Mouse (Mus musculus): ENCODE results near the gene Cryba1. TPM values are rescaled to one million over a fixed set of nuclear protein-coding genes. Genes with fewer than 3 reads are reported as not detected.

The Cryba1 gene
- polyA plus RNA-seq (2014; fragmentation: Nextera tagmentation; extraction: Ambion mirVana) = not detected in 2 replicates

- H3K9ac ChIP-seq (replicated peaks; ENCODE audit: low read depth, low read length) = no peak within 1 kb of the TSS
- H3K36me3 ChIP-seq (ENCODE audit: control insufficient read depth, insufficient read depth, low read length) = no peaks in the 10 kb centered on the region
- H3K27ac ChIP-seq (ENCODE audit: low read length) = no peak within 1 kb of the TSS
- H3K4me2 ChIP-seq (replicated peaks; ENCODE audit: low read depth, low read length) = no peak within 1 kb of the TSS
- H3K27me3 ChIP-seq (ENCODE audit: control insufficient read depth, insufficient read depth, low read length) = no peaks in the 10 kb centered on the region
- no peak for ATAC-seq (ENCODE audit: insufficient number of reproducible peaks, insufficient read depth, low FRiP score, low read depth)
- no peaks in the 10 kb centered on the region for H3K9me3 ChIP-seq (ENCODE audit: control insufficient read depth, low read depth, low read length)
- H3K4me3 ChIP-seq (ENCODE audit: low read depth, low read length) = no peak within 1 kb of the TSS
- H3K4me1 ChIP-seq (ENCODE audit: control insufficient read depth, insufficient read depth, low read length) = no peaks in the 10 kb centered on the region
- 65% methylated on average over 7 of the region's 7 CpGs for WGBS
Observed at GRCm38 (mm10) chr11:77725183-77725582, at the start of gene Cryba1. Cryba1 (minus strand) TSS chr11:77725283.

- H3K4me2 ChIP-seq (replicated peaks; ENCODE audit: low read depth, low read length) = no peak overlapping the region
Observed at GRCm38 (mm10) chr11:77771879-77772713, 47.0 kb upstream of the Cryba1 start.

GRCm38 (mm10) chr11:77770346-77770745 is 45.3 kb upstream of the Cryba1 start:
- ATAC-seq (ENCODE audit: insufficient number of reproducible peaks, insufficient read depth, low FRiP score, low read depth) = no peak
- no peak overlapping the region for H3K9ac ChIP-seq (replicated peaks; ENCODE audit: low read depth, low read length)
- no peak overlapping the region for H3K4me2 ChIP-seq (replicated peaks; ENCODE audit: low read depth, low read length)
- no peaks in the 10 kb centered on the region for H3K27me3 ChIP-seq (ENCODE audit: control insufficient read depth, insufficient read depth, low read length)
- no peak overlapping the region for H3K27ac ChIP-seq (ENCODE audit: low read length)
- H3K9me3 ChIP-seq (ENCODE audit: control insufficient read depth, low read depth, low read length) = no peaks in the 10 kb centered on the region
- H3K4me1 ChIP-seq (ENCODE audit: control insufficient read depth, insufficient read depth, low read length) = peaks cover 13% of the 10 kb centered on the region
- no peak overlapping the region for H3K4me3 ChIP-seq (ENCODE audit: low read depth, low read length)
- no peaks in the 10 kb centered on the region for H3K36me3 ChIP-seq (ENCODE audit: control insufficient read depth, insufficient read depth, low read length)
- WGBS = 71% methylated on average over 8 of the region's 8 CpGs

More at GRCm38 (mm10) chr11:77771879-77772713, 47.0 kb upstream of the Cryba1 start:
- 53% methylated on average over 8 of the region's 8 CpGs for WGBS
- H3K27me3 ChIP-seq (ENCODE audit: control insufficient read depth, insufficient read depth, low read length) = no peaks in the 10 kb centered on the region
- H3K27ac ChIP-seq (ENCODE audit: low read length) = peak overlapping the region; percentile 70; the same call in 1 of the 2 replicates
- no peak overlapping the region for H3K4me3 ChIP-seq (ENCODE audit: low read depth, low read length)
- H3K36me3 ChIP-seq (ENCODE audit: control insufficient read depth, insufficient read depth, low read length) = no peaks in the 10 kb centered on the region
- 0 out of 2 replicates have a peak, but pooled peaks cover 4% of the 10 kb centered on the region for H3K4me1 ChIP-seq (ENCODE audit: control insufficient read depth, insufficient read depth, low read length)
- peak; percentile 85 for ATAC-seq (ENCODE audit: insufficient number of reproducible peaks, insufficient read depth, low FRiP score, low read depth)
- no peak overlapping the region for H3K9ac ChIP-seq (replicated peaks; ENCODE audit: low read depth, low read length)
- H3K9me3 ChIP-seq (ENCODE audit: control insufficient read depth, low read depth, low read length) = no peaks in the 10 kb centered on the region

GRCm38 (mm10) chr11:77769496-77769895 is 44.4 kb upstream of the Cryba1 start:
- H3K27me3 ChIP-seq (ENCODE audit: control insufficient read depth, insufficient read depth, low read length) = no peaks in the 10 kb centered on the region
- WGBS = 84% methylated on average over 4 of the region's 4 CpGs

GRCm38 (mm10) chr11:77766351-77767001 is 41.4 kb upstream of the Cryba1 start:
- Histone ChIP-seq H3K4me2 (replicated peaks; ENCODE audit: low read depth, low read length) (peak overlapping the region; percentile 73), H3K9ac (replicated peaks; ENCODE audit: low read depth, low read length) (peak overlapping the region; percentile 26), H3K36me3 (ENCODE audit: control insufficient read depth, insufficient read depth, low read length) (no peaks in the 10 kb centered on the region), H3K4me3 (ENCODE audit: low read depth, low read length) (peak overlapping the region; percentile 29), H3K9me3 (ENCODE audit: control insufficient read depth, low read depth, low read length) (no peaks in the 10 kb centered on the region), H3K27me3 (ENCODE audit: control insufficient read depth, insufficient read depth, low read length) (no peaks in the 10 kb centered on the region), H3K27ac (ENCODE audit: low read length) (peak overlapping the region; percentile 2; the same call in 1 of the 2 replicates), H3K4me1 (ENCODE audit: control insufficient read depth, insufficient read depth, low read length) (peaks cover 30% of the 10 kb centered on the region)
- WGBS = 4% methylated on average over 35 of the region's 35 CpGs
- ATAC-seq (ENCODE audit: insufficient number of reproducible peaks, insufficient read depth, low FRiP score, low read depth) = peak; percentile 61; the same call in 1 of the 2 replicates

More at GRCm38 (mm10) chr11:77769496-77769895, 44.4 kb upstream of the Cryba1 start:
- no peak overlapping the region for H3K4me2 ChIP-seq (replicated peaks; ENCODE audit: low read depth, low read length)
- no peak for ATAC-seq (ENCODE audit: insufficient number of reproducible peaks, insufficient read depth, low FRiP score, low read depth)
- no peak overlapping the region for H3K4me3 ChIP-seq (ENCODE audit: low read depth, low read length)
- H3K27ac ChIP-seq (ENCODE audit: low read length) = no peak overlapping the region
- peaks cover 20% of the 10 kb centered on the region for H3K4me1 ChIP-seq (ENCODE audit: control insufficient read depth, insufficient read depth, low read length)
- H3K9ac ChIP-seq (replicated peaks; ENCODE audit: low read depth, low read length) = no peak overlapping the region
- no peaks in the 10 kb centered on the region for H3K9me3 ChIP-seq (ENCODE audit: control insufficient read depth, low read depth, low read length)
- no peaks in the 10 kb centered on the region for H3K36me3 ChIP-seq (ENCODE audit: control insufficient read depth, insufficient read depth, low read length)

GRCm38 (mm10) chr11:77765459-77765777 is 40.3 kb upstream of the Cryba1 start:
- Histone ChIP-seq H3K9ac (replicated peaks; ENCODE audit: low read depth, low read length) (no peak overlapping the region), H3K27ac (ENCODE audit: low read length) (0 out of 2 replicates have a peak overlapping the region, but pooled peaks have one; percentile 11), H3K4me2 (replicated peaks; ENCODE audit: low read depth, low read length) (peak overlapping the region; percentile 73; the same call in 1 of the 2 replicates), H3K27me3 (ENCODE audit: control insufficient read depth, insufficient read depth, low read length) (no peaks in the 10 kb centered on the region), H3K4me3 (ENCODE audit: low read depth, low read length) (no peak overlapping the region), H3K4me1 (ENCODE audit: control insufficient read depth, insufficient read depth, low read length) (peaks cover 30% of the 10 kb centered on the region), H3K9me3 (ENCODE audit: control insufficient read depth, low read depth, low read length) (no peaks in the 10 kb centered on the region), H3K36me3 (ENCODE audit: control insufficient read depth, insufficient read depth, low read length) (no peaks in the 10 kb centered on the region)
- no peak for ATAC-seq (ENCODE audit: insufficient number of reproducible peaks, insufficient read depth, low FRiP score, low read depth)
- WGBS = 50% methylated on average over 4 of the region's 4 CpGs

- Histone ChIP-seq H3K27me3 (ENCODE audit: control insufficient read depth, insufficient read depth, low read length) (no peaks in the 10 kb centered on the region), H3K4me1 (ENCODE audit: control insufficient read depth, insufficient read depth, low read length) (peaks cover 30% of the 10 kb centered on the region), H3K4me3 (ENCODE audit: low read depth, low read length) (peak overlapping the region; percentile 90; the same call in 1 of the 2 replicates), H3K9ac (replicated peaks; ENCODE audit: low read depth, low read length) (no peak overlapping the region), H3K9me3 (ENCODE audit: control insufficient read depth, low read depth, low read length) (no peaks in the 10 kb centered on the region), H3K4me2 (replicated peaks; ENCODE audit: low read depth, low read length) (peak overlapping the region; percentile 73), H3K27ac (ENCODE audit: low read length) (peak overlapping the region; percentile 83; the same call in 1 of the 2 replicates), H3K36me3 (ENCODE audit: control insufficient read depth, insufficient read depth, low read length) (no peaks in the 10 kb centered on the region)
- 56% methylated on average over 9 of the region's 9 CpGs for WGBS
- ATAC-seq (ENCODE audit: insufficient number of reproducible peaks, insufficient read depth, low FRiP score, low read depth) = no peak
Observed at GRCm38 (mm10) chr11:77764694-77765458, 39.8 kb upstream of the Cryba1 start.
